Mouse (Mus musculus) spleen, adult 18-20 months (tissue): ENCODE data around the gene Gm21119.
"Not testable (repeated sequence)": the region's sequence is repeated elsewhere in the genome, so short reads cannot be mapped to it uniquely, and the experiment has no call there.

Source experiments
- DNase-seq, 2 experiments: peaks; one replicate each; pipeline ENCODE4 v3.0.0; 2022; ENCODE audit warnings: mixed read lengths in 2 of 2

Gene Gm21119

DNA sequence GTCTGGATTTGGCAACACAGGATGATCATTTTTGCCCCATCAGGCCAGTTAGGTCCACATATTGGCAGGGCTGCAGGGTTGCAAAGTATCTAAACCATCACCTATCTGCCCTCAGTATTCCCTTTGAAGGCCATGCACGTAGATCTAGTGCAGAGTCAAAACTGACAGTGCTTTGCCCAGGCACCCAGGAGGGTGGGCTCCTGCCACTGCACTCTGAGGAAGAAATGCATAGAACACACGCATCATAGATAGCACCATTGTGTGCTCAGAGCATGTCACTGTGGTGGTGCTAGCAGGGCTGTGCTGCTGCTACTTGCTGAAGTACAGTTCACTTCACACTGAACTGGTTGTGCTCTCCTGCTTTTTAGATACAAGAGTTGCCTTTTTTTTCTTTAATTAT is at the start of gene Gm21119:
TSS of gene Gm21119 (plus strand) at position 301 of the 400 bp plus-strand sequence.
- not testable (repeated sequence) for DNase-seq

DNA sequence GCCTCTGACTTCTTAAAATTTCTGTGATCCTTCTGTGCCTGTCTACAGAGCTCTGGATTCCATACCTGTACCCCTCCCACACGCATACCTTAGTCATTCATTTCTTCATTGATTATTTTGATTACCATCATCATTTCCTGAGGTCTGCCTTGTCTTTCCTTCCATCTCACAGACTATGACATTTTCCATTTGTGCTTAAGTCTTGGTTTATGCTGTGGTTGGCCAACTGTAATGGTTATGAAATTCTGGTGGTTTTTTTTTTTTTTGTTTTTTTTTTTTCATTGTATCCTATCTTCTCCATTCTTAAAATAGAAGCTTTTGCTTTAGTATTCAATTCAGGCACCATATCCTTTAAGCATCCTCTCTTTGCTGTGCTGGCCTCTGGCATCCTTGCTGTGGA is 48.0 kb upstream of the Gm21119 start:
- DNase-seq: not testable (repeated sequence)

DNA sequence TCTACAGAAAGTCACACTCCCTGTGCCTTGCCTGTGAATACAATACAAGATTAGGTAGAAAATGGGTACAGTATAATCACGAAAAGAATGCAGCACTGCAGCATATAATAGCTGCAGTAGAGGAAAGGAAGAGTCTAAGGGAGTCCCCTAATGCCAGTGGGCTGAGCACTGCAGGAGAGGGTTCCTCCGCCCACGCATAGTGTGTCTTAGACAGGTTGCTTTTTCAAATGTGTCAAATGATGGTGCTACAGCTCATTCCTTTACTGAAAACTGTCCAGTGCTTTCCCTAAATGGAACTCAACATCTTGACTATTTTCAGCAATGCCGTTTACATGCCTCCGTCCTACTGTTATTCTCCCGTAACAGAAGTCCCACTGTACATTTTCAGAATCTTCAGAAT is 33.6 kb upstream of the Gm21119 start:
- DNase-seq: not testable (repeated sequence)

DNA sequence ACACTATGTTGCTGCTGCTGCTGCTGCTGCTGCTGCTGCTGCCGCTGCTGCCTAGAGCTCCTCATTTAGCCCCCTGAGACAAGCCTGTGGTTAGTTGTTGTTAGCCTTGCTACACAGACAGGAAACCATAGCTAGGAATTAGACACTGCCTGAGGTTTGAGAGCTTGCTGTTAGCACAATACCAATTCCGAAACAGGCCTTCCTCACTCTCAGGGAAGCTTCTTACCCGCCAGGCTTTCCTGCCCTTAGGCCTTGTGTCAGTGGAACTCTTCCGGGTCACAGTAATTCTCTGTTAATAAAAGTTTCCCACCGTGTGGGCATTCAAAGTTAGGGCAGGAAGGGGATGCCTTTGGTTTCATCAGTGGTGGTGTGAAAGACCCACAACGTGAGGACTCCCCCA is 31.9 kb upstream of the Gm21119 start:
- not testable (repeated sequence) for DNase-seq

DNA sequence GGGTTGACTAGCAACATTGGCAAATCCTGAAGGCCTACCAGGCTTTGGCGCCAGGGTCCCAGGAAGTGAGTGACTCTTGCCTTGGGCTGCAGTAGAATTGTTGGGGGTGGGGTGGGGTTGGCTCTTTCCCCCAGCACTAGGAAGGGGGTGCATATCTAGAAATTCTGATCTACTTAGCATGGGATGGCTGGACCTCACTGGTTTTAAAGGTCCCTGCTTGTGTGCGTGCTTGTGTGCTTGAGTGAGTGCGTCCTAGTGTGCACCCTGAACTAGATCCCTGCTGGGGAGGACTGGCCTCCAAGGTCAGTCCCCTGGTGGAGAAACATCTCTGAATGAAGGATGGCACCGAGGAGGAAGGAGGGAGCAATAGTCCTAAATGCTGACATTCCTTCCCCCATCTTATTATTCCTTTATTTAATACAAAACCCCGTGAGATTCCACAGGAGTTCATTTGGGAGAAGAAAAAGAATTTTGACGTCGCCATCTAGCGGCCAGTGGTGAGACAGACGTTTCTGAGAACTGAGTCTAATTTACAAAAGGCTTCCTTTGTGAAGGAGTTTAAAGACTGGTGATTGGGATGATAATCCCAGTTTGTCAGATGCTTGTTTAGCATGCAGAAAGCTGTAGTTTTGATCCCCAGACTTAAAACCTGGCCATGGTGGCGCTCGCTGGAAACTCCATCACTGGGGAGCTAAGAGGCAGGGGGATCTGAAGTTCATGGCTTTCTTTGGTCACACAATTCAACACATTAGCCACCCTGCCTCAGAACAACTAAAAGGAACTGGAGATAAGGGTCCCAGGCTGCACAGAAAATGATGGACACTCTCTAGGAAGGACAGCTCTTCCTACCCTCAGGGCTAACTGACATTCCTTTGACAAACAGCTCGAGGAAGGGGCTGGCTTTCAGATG is 26.2 kb upstream of the Gm21119 start:
- not testable (repeated sequence) for DNase-seq

DNA sequence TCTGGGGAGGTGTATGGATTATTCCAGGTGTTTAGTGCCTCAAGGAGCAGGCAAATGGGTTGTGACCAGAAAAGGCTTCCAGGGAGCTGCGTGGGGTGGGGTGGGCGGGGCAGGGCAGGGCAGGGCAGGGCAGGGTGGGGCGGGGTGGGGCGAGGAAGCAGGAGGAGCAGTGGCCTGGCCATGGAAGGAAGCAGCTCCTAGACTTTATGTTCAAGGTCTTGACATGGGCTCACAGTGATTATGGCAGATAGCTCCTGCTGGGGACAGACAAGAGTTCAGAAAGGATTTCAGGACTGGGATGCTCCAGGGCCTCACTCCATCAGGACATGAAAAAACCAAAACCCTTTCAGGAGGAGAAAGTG is 25.6 kb upstream of the Gm21119 start:
- peak in 1 of 2 experiments; percentile 15 for DNase-seq

DNA sequence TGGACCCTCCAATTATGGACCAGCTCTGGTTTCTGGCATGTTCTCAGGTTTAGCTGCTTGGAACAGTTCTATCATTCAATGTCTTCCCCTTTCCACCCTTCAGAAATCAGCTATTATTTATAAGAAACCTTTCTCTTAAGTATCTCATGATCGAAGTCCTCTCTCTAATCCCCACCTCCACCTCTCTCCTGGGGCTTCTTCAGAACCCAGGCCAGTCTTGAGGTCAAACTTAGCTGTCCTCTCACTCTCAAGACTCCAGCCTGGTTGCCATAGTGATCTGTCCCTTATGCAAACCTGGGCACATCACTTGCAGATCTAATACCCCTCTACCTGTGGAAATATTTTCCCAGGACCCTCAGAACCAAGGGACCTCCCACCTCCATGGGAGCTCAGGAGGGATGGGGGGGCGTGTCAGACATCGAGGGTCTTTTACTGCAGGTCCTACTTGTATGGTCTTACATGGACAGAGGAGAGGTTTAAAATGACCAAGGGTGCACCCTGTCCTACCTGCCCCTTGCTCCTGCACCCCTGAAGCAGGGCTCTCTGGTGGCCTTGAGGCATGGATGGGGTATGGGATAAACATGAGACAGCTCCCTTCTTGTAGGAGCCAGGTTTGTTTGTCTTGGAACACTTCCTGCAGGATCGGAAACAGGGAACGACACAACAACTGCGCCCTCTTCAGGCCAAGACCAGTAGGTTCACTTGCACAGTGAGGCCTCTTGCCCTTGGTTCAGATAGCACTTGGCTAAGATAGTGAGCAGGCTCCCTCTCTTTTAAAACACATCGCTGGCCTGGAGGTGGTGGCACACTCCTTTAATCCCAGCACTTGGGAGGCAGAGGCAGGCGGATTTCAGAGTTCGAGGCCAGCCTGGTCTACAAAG is 24.4 kb upstream of the Gm21119 start:
- DNase-seq: peak; percentile 29 to 46

DNA sequence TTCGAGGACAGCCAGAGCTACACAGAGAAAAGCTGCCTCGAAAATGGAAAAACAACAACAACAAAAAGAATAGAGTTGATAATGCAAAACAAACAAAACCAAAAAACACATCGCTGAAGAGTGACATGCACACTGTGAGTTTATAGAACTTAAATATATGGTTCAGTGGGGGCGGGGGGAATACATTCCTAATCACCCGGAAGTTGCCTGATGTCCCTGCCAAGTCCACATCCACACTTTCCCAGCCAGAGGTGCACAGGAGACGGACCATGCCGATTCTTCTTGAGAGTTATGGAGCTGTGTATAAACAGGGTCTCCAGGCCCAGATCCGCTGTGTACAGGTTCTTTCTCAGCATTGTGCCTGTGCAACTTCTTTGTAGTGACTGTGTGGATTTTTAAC is 23.7 kb upstream of the Gm21119 start:
- not testable (repeated sequence) for DNase-seq

DNA sequence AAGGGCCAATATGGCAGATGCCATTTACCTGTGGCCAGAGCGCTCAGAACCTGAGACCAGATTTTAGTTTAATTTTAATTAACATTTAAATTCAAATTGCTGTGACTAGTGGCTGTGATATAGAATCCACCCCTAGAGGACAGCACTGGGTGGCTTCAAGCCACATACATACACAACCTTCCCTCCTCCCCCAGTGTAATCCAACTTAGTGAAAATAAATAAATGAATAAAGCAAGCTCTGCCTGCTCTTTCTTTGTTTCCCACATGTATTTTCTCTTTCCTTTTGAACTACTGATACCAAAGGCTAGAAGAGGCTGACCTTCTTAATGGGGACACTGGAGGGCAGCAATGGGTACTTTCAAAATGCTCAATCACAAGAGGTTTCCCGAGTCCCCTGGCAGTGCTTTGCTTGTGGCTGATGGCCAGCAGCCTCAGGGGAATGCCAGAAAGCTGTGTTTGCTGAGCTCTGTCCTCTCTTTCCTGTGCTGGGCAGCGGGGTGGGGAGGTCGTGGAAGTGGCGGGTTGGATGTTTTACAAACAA is 21.9 kb upstream of the Gm21119 start:
- not testable (repeated sequence) for DNase-seq

DNA sequence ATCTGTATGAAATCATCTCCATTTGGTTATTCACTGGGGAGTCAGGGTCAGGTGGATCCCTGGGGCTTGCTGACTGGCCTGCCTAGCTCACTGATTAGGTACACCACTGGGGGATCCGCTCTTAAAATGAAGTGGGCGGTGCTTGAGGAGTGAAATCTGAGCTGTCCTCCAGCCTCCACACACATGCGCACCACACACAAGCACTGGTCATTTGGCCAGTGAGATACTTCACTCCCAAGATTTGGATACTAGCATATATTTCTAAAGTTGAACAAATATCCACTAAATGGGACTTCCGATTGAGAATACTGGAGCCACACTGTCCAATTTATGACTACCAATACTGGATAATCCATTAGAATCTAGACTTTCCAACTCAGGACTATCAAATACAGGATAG is 20.9 kb upstream of the Gm21119 start:
- DNase-seq: peak; percentile 53 to 62

DNA sequence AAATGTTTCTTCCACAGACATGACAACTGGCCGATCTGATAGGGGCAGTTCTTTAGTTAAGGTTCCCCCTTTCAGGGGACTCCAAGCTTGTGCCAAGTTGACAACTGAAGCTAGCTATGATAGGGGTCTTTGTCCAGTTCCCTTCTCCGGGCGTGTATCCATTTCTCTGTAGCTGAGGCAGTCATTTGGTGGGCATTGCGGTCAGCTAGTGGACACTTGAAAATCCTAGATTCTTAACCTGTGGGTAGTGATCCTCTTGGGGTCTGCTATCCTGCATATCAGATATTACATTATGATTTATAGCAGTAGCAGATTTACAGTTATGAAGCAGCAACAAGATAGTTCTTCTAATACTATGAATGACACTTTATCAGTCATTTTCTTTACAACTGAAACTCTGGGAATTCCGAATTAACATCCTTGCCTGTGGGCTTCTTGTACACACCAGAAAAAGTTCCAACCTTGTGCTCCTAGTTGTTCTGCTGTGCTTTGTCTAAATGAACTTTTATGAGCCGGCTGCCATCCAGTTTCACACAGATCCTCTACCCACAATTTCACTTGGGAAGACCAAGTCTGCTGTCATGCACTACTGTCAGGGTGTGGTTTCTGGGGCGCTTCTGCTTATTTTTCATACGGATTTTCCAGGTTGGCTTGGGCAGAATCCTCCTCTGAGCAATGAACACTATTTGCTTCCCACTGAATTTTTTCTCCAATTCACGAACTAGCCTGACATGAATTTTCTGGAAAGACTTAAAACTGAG is 18.5 kb upstream of the Gm21119 start:
- DNase-seq: not testable (repeated sequence)

DNA sequence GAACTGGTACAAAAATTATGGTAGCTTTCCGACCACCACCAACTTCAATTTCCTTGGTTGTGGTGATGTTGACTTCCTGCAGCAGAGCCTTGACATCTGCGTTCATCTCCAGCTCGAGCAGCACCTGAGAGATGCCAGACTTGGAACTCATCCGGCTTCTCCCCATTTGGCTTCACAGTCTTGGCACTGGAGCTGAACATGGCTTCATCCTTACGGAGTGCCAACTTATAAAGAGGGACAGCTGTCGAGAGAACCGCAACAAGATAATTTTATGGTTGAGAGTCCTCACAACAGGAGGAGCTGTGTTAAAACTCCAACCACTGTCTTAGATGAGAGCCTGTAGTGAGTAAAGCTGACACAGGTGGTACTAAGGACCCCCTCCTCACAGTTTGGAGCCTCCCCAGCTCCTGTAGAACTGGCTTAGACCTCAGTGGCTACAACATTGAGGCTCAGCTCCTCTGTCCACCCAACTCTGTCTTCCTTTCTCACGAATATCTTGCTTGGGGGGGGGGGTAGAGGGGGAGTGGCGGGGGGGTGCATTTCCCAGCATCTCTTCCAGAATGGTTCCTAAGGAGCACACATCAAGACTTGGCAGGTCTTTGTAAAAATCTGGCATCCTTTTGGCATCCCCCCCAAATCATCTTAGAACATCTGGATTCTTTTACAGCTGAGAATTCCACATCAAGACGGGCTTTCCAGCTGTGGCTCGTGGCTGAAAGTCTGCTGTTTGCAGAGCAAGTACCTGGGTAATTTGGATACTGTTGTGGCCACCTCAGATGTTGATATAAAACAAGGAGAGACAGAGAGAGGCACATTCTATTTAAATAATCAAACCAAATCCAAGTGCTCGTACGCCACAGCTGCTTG is 17.6 kb upstream of the Gm21119 start:
- DNase-seq: peak; percentile 41 to 57

DNA sequence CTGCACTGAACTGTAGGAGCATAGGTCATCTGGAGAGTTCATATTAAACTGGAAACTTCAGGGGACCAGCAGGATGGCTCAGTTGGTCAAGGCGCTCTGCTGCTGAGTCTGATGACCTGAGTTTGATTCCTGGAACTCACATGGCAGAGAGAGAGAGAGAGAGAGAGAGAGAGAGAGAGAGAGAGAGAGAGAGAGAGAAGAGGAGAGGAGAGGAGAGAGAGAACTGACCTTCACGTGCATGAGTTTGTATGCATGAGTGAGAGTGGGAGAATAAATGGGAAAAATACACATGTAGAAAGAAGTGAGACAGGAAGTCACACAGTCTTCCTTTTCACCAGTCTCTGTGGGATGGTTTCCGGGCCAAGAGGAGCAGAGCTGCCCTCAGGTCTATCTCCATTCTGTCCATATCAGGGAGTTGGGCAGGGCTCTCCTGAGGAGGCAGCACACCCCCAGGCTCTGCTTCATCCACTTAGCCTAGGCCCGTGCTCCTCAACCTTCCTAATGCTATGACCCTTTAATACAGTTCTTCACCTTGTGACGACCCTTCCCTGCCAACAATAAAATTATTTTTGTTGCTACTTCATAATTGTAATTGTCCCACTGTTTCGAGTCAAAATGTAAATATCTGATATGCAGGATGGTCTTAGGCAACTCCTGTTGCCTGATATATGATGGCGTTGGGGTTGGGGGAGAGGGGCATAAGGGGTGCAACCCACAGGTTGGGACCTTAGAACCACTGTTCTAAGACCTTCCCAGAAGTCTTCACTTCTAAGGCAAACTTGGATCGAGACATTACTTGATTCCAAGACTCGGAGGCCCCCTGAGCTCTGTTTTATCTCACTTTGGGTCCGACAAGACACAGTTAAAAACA is 16.2 kb upstream of the Gm21119 start:
- not testable (repeated sequence) for DNase-seq

DNA sequence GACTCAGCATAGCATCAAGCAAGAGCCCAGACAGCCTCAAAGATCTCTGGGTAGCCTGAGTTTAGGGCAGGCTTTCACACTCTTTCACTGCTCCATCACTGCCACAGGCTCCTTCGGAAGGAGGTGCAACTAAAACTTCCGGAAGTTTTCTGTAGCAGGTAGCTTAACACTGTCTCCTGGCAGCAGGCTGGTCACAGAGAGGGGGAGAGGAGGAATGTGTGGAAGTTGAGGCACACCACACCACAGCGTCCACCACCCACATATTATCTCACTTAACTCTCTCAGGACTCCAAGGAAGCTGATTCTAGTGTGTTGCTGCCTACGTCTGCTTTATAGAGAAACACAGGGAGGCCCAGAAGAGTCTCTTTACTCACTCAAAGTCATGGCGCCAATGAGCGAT is 15.4 kb upstream of the Gm21119 start:
- not testable (repeated sequence) for DNase-seq

DNA sequence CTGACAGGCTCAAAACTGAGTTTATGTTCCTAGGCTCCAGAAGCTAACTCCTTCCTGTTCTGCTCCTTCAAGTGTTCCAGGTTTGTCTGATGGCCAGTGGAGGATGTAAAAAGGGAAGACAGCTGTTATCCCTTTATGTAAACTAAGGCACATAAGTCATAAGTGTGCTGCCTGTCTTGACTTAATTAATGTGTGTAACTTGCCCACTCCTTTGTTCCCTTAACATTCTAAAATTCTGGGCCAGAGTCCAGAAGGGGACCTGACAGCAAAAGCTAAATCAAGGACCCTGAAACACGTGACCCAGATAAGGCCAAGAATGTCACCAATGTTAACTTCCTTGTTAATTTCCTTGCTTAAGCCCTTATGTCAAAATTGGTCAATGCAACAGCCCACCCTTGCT is 3.9 kb upstream of the Gm21119 start:
- DNase-seq: not testable (repeated sequence)

DNA sequence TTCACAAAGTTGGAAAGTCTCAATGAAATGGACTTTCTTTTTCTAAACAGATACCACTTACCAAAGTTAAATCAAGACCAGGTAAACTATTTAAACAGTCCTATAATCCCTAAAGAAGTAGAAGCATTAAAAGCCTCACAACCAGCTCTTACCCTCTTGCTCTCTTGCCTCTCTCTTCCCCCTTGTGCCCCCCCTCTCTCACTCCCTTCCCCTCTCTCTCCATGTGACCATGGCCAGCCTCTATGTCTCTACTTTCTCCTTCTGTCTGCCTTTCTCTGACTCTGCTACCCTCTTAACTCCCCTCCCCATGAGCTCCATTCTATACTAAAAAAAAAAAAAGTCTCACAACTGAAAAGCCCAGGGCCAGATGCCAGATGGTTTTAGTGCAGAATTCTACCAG is 2.0 kb upstream of the Gm21119 start:
- not testable (repeated sequence) for DNase-seq

DNA sequence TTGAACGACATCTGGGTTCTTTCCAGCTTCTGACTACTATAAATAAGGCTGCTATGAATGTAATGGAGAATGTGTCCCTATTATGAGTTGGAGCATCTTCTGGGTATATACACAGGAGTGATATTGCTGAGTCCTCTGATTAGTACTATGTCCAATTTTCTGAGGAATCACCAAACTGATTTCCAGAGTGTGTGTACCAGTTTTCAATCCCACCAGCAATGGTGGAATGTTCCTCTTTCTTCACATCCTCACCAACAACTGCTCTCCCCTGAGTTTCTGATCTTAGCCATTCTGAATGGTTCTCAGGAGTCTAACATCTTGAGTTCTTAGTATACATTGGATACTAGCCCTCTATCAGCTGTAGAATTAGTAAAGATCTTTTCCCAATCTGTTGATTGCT is 16.0 kb downstream of the Gm21119 start:
- not testable (repeated sequence) for DNase-seq

DNA sequence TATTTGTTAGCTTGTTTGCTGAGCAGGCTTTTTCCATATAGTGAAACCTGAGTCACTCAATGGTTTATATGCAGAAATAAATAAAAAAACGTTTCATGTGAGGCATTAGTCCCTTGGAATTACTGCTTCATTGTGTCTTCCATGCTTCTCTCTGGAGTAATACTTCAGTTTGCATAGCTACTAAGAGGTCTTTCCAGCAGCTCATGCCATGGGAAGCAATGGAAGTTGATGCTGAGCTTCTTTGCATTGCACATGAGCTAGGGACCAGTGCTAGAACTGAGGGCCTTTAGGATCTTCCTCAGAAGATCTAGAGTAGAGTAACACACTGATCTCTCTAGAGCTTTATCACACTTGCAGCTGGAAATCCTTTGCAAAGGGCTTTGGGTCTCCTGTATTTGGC is 23.2 kb downstream of the Gm21119 start:
- DNase-seq: not testable (repeated sequence)

DNA sequence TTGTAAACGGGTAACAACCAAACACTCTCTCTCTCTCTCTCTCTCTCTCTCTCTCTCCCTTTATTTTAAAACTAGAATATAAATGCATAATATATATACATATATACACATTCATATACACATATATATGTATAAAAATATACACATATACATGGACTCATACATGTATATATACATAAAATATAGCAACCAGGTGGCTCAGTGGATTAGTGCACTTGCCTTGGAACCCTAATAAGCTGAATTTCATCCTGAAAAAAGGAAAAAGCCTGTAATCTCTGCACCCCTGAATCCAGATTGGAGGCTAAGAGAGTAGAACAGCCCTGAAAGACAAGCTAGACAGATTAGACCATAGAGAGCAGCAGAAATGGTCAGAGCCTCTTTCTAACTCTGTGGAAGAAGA is 28.8 kb downstream of the Gm21119 start:
- DNase-seq: not testable (repeated sequence)

DNA sequence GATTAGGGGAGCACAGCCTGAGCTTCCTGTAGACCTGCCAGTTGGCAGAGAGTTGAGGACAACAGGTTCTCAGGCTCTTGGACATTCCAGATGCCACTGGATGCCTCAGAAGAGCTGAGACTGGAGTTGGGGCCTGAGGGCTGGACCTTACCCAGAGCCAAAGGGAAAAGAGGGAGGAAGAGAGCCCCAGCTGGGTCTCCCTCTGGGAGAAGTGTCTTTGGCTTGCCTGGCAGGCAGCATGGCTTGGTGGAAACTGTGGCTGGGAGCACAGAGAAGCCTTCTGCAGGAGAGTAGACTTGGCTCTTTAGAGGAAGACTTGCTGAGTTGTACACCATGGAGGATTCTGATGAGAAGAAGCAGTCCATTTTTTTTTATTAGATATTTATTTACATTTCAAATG is 38.3 kb downstream of the Gm21119 start:
- DNase-seq: peak; percentile 7 to 29
